Mouse (Mus musculus) cortical plate, adult 2 months (tissue): ENCODE measurements around the gene Dazap1. TPM values are rescaled to one million over a fixed set of nuclear protein-coding genes. Genes with fewer than 3 reads are reported as not detected.
"Not testable (repeated sequence)": the region's sequence is repeated elsewhere in the genome, so short reads cannot be mapped to it uniquely, and the experiment has no call there.

Experiments
- H3K27ac ChIP-seq: fragments of 200-500 bp; 2 replicates; pipeline ENCODE4 v1.5.1; 2012; ENCODE audit warnings: low read length, control low read depth, inconsistent platforms; ENCODE audit not compliant: insufficient read depth
- H3K4me1 ChIP-seq: fragments of 200-500 bp; 2 replicates; pipeline ENCODE4 v1.6.1; 2011; ENCODE audit warnings: low read length; ENCODE audit not compliant: control insufficient read depth, insufficient read depth
- H3K4me3 ChIP-seq: fragments of 200-500 bp; 2 replicates; pipeline ENCODE4 v1.5.1; 2011; ENCODE audit warnings: mild to moderate bottlenecking, low read length, control low read depth; ENCODE audit not compliant: insufficient read depth
- CTCF ChIP-seq: fragments of 200-500 bp; IDR thresholded peaks from 2 replicates; pipeline ENCODE4 v1.5.1; 2011; ENCODE audit warnings: mild to moderate bottlenecking, control low read depth, low read length; ENCODE audit not compliant: insufficient read depth; ENCODE audit errors: extremely low read depth
- POLR2A ChIP-seq: fragments of 200-500 bp; IDR thresholded peaks from 2 replicates; pipeline ENCODE4 v1.6.1; 2011; ENCODE audit warnings: mild to moderate bottlenecking, low read length, control low read depth; ENCODE audit not compliant: insufficient read depth; ENCODE audit errors: extremely low read depth
- polyA plus RNA-seq: library from polyadenylated mRNA; depleted of rRNA; stranded (reverse); fragments of >200 nt; gene quantifications from 2 replicates; pipeline ENCODE4 v1.2.3, GENCODE M21; 2012; rRNA removed

Dazap1 gene
- 65.4 and 70.8 TPM in 2 replicates for polyA plus RNA-seq

GRCm38 (mm10) chr10:80260642-80261584 is at the start of gene Dazap1, which contains the start of gene Gamt:
Dazap1 (plus strand) TSS chr10:80261486.
Gamt (minus strand) TSS chr10:80261012.
- Histone ChIP-seq H3K4me1 (no peaks in the 10 kb centered on the region; the same call in 1 of the 2 replicates), H3K4me3 (peak within 1 kb of the TSS; percentile 48), H3K27ac (peak within 1 kb of the TSS; percentile 85)
- TF ChIP-seq CTCF (no peak), POLR2A (peak; percentile 55; the same call in 1 of the 2 replicates)

GRCm38 (mm10) chr10:80211547-80212103 is 49.7 kb upstream of the Dazap1 start:
- not testable (repeated sequence) for H3K27ac ChIP-seq, H3K4me1 ChIP-seq, H3K4me3 ChIP-seq

DNA sequence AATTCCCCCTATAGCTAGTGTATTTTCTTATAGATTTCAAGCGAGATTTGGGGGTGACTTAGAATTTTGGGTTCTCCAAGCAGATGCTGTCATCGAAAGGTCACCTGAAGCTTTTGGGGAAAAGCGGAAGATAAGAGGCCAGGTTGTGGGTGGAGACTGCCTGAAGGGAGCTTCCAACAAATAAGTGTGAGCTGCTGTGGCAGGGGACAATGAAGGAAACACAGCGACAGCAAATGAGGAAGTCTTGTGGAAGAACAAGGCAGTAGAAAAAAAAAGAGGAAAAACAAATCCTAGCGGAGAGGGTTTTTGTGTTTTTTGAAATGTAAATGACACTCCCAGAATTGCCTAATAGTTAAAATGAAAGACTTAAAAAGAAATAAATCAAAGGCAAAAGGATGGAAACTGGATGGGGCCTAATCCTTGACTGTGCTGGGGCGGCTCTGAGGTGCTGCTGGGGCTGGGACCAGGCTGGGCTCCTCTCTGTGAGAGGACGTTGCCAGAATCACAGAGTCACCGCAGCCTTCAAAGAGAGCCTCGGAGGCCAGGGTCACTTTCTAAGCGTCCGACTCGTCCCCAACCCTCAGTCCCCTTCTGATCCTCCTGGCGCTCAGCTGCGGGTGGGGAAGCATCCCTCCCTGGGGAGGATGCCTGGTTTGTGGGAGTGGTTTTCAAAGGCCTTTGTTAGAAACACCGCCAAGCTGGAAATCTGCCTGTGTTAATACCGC is 46.1 kb upstream of the Dazap1 start:
- Histone ChIP-seq H3K27ac (no peak overlapping the region), H3K4me3 (no peak overlapping the region), H3K4me1 (no peaks in the 10 kb centered on the region)
- TF ChIP-seq POLR2A (no peak), CTCF (no peak)

GRCm38 (mm10) chr10:80220676-80221075 is 40.6 kb upstream of the Dazap1 start:
- Histone ChIP-seq H3K4me3 (no peak overlapping the region), H3K27ac (no peak overlapping the region), H3K4me1 (no peaks in the 10 kb centered on the region)
- TF ChIP-seq CTCF: no peak
- no peak for TF ChIP-seq POLR2A

DNA sequence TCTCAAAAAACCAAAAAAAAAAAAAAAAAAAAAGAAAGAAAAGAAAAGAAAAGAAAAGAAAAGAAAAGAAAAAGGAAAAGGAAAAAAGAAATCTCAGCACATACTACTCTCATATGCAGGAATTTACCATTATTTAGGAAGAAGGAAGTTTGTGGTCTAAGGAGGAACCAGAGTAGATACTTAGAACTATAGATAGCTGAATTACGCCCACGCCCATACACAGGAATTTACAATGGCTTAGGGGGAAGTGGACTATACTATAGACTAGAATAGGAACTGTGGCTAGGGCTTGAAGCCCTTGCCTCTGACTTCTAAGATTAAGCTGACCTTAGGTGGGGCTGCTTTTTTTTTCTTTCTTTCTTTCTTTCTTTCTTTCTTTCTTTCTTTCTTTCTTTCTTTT is 38.1 kb upstream of the Dazap1 start:
- H3K4me1 ChIP-seq, H3K4me3 ChIP-seq, H3K27ac ChIP-seq: not testable (repeated sequence)

- TF ChIP-seq CTCF (no peak), POLR2A (peak; percentile 80; the same call in 1 of the 2 replicates)
Observed at GRCm38 (mm10) chr10:80226071-80226415, 35.2 kb upstream of the Dazap1 start.

DNA sequence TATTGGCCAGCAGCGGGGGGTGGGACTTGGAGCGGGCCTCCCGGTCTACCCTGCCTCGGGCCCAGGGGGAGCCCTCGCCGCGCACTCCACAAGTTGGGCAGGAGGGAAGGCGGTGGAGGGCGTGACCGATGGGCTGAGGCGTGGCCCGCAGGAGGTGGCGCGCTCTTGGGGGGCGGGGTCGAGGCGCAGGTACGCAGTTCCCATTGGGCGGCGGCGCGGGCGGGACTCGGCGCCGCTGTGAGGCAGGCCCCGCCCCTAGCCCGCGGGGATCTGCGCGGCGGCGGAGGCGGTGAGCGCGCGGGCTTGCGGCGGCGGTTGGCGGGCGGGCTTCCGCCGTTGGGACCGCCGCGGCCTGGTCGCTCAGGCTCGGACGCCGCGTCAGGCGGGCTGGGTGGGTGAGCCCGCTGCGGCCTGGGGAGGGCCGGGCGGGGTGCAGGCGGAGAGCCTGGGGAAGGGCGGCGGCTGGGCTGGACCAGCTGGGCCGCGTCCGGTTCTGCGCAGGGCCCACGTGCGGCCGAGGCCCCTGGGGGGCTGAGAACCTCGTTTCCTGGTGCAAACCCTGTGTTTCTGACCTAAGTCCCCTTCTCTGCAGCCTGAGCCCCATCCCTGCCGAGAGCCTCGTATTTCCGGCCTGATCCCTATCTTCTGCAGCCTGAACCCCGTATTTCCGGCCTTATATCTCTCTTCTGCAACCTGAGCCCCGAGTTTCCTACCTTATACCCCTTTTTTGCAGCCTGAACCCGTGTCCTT is 34.7 kb upstream of the Dazap1 start, which contains the start of gene Mum1:
Gene Mum1 (plus strand): TSS at position 19 of the 750 bp plus-strand sequence.
- Histone ChIP-seq H3K4me3 (peak within 1 kb of the TSS; percentile 80), H3K27ac (peak within 1 kb of the TSS; percentile 74; the same call in 1 of the 2 replicates), H3K4me1 (peaks cover 6% of the 10 kb centered on the region; the same call in 1 of the 2 replicates)
- TF ChIP-seq CTCF (0 out of 2 replicates have a peak, but pooled peaks have one; percentile 18), POLR2A (no peak)

More at GRCm38 (mm10) chr10:80226071-80226415, 35.2 kb upstream of the Dazap1 start:
- Histone ChIP-seq H3K4me1 (peaks cover 6% of the 10 kb centered on the region; the same call in 1 of the 2 replicates), H3K4me3 (peak overlapping the region; percentile 80), H3K27ac (peak overlapping the region; percentile 61; the same call in 1 of the 2 replicates)

DNA sequence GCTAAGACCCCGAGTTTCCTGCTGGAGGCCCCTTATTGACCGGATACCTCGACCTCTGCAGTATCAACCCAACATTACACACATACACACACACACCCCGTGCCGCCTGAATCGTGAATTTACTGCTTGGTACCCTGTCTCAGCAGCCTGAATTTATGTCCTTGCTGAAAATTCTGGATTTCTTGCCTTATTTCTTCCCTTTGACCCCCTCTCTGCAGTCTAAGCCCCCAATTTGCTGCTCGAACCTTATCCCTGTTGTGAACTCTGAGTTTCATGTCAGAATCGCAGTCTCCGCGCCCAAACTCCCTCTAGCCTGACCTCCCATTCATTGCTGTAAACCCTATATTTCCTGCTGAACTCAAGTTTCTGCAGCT is 34.1 kb upstream of the Dazap1 start:
- Histone ChIP-seq H3K4me3 (peak overlapping the region; percentile 80), H3K27ac (peak overlapping the region; percentile 74; the same call in 1 of the 2 replicates), H3K4me1 (peaks cover 6% of the 10 kb centered on the region; the same call in 1 of the 2 replicates)
- TF ChIP-seq CTCF (no peak), POLR2A (no peak)
